Mouse (Mus musculus) embryo, embryonic 10.5 days (tissue): Measurements from ENCODE around the gene Ykt6.
A peak's percentile ranks its signal among the peaks of the same experiment; 100 is the strongest.

Source experiments
- DNase-seq: peaks from one replicate; pipeline ENCODE4 v3.0.0-alpha.2; 2015; ENCODE audit warnings: low spot score

Ykt6 gene

DNA sequence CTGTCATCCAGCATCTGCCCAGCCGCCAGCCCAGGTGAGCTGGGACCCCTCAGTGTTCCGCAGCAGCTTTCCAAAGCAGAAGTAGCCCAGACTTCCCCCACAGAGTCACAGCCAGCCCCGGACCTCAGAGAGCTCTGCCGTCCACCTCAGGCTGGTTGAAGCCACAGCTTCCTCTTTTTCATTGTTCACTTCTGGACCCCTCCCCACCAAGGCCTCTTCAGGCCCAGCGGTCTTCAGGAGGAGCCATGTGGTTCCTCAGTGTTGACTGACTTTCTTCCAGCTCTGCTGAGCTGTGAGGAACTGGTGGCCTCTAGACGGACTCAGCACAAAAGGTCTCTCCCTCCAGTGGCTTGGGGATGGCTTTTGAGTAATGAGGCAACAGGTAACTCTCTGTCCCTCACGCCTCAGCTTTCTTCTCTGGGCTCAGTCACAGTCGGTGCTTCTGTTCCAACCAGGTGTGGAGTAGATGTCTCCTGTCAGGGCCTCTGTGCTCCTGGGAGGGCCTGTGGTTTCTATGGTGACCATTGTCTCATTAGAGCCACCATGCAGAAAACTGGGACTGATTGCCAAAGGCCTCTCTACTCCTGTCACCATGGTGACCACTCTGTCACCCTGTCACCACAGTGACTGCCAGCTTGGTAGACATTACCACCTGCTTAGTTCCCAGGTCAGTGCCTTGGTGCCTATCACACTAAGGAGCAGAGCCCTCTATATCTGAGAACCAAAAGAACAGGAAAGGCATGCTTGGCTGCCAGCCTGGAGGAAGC lies 5.7 kb upstream of the Ykt6 start, which contains the start of gene Gck:
TSS of gene Gck (minus strand) at position 496 of the 767 bp plus-strand sequence.
- peak; percentile 45 for DNase-seq

DNA sequence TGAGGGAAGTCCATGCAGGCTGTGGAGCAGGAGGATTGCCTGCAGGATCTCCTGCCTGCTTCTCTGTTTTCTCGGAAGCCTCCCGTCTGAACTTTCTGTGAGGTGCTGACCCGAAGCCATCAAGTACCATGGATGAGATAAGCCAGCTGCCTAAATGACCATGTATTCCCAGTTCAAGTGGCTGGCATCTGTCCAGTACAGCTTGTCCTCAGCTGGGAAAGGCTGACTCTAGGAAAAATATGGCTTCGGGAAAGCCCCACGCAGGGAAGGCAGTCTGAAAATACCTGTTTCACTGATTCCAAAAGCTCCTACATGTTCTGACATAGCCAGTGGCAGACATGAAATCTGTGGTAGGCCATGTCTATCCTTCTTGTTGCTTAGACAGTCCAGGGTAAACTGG lies 3.0 kb upstream of the Ykt6 start:
- DNase-seq: no peak

DNA sequence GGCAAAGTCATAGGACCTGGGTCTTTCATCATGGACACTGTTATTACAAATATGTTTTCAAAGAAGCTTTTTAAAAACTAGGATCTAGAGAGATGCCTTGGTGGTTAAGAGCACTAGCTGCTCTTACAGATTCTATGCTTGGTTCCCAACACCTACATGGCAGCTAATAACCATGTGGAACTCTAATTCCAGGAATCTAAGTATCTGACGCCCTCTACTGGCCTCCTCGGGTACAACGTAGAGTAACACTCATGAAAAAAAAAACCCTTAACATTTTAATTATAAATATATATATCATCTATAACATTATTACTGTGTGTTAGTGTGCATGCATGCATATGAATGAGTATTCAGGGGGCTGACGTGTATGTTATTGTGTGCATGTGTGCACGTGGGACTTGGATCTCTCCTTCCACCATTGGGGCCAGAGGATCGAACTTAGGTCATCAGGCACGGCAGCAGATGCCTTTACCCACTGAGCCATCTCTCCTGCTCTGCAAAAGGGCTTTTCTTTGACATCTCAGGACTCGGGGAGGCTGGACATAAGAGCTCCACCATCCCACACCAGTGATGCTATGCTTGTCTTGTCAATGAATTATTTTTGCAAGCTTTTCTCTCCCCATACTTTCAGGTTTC lies 2.2 kb upstream of the Ykt6 start:
- peak; percentile 76 for DNase-seq

GRCm38 (mm10) chr11:5954435-5954834 lies 1.1 kb upstream of the Ykt6 start:
- no peak for DNase-seq

DNA sequence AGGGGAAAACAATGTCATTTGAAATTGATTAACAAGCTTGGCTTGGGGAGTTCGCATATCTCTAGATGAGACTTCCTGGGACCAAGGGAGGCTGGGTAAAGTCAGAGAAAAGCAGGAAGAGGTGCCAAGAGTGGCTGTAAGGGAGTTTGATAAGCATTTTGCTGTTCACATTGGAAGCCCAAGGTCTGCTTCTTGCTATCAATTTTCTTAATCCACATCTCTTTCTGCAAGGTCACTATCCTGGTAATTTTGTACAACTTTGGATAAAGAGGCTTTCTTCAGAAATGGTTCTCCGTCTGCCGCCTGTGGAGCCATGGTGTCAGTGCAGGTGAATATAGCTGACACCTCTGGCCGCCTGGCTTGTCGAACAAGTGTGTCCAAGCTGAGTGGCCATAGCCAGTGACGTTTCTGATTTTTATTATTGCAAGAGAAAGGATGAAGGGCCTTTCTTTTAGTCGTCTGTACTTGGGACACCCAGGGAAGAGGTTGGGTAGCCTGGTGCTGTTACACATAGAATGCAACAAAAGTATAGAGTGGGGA lies 458 bp upstream of the Ykt6 start:
- DNase-seq: peak; percentile 78

DNA sequence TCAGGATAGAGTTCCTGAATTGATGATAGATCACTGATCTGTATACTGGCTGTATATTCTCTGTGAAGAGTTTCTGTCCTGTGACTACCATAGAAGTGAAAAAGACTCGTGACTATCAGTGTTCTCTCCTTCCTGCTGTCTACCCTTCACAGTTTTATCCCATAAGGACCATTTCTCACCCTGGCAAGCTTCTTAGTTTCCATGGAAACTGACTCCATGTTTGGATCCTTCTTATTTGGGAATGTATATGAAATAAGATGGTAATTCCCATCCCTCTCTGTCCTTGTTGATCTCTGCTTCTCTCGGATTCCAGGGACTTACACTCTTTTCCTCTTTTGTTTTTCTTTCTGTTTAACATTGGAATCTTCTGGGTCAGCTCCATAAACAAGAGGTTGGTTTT lies 4.6 kb downstream of the Ykt6 start:
- DNase-seq: no peak

- DNase-seq: no peak
Observed at GRCm38 (mm10) chr11:5965865-5966264, 10.4 kb downstream of the Ykt6 start.

GRCm38 (mm10) chr11:5966751-5967150 lies 11.3 kb downstream of the Ykt6 start:
- DNase-seq: no peak

DNA sequence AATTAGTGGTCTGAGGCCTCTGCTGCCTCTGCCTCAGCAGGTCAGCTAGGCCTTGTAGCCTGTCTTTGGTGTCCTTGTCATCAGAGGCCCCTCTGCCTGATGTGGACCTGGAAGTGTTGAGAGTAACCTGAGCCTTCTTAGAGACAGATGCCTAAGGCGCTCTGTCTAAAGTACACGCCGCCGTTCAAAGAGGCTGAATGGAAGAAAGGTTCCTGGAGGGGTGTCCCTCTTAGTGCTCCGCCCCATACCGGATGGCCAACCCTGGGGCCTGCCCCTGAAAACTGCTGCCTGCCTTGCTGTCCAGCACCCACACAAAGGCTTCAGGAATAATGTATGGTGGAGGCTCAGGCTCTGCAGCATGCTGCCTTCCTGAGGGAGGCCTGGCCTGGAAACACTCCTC lies 12.7 kb downstream of the Ykt6 start:
- DNase-seq: no peak

DNA sequence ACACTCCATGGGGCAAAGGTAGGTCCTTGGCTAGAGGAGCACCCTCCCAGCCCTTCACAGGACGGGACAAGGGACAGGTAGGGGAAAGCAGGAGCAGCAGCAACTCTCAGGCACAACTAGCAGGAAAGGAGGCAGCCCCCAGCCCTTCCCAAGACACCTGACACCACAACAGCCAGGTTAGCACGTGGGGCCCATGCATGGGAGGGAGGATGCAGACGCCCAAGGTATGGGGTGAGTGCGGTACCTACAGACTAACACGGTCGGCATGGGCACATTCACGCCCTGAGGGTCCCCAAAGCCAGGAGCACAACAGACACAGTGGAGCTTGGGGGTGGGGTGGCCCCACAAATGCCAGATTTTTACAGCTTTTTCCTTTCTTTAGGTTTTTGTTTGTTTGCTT lies 15.7 kb downstream of the Ykt6 start:
- DNase-seq: no peak

DNA sequence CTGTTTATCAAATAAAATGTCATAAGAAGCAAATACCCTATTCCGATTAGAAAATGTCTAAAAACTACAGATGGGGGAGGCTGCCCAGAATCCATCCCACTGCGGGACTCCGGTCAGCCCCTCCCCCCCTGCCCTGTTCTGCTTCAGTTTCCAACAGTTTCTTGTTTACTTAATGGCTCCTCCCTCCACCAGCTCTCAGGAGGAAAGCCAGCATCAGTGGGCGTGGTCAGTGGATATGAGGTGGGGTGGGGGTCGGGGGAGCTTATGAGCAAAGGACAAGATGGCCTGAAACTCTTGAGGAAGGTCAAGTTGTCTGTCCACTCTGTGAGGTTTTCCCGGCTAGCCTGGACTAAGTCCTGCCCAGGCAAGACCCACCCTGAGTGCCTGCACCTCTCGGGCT lies 17.7 kb downstream of the Ykt6 start:
- peak; percentile 47 for DNase-seq

DNA sequence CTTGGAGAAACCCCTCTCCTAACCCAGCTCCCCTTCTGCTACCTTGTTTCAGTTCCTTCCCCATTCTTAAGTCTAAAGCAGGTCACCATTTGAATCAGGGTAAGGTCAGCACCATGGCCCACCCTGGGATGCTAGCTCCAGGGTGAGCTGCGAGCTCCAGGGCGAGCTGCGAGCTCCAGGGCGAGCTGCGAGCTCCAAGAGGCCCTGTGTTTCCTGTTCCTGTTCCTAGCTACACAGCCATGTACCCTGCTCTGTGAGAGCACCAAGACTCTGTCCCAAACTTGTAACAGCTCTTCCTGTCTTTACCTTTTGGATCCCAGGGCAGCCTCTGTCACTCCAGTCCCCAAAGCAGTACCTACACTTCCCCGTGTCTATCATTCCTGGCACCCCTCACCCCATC lies 18.6 kb downstream of the Ykt6 start:
- no peak for DNase-seq

DNA sequence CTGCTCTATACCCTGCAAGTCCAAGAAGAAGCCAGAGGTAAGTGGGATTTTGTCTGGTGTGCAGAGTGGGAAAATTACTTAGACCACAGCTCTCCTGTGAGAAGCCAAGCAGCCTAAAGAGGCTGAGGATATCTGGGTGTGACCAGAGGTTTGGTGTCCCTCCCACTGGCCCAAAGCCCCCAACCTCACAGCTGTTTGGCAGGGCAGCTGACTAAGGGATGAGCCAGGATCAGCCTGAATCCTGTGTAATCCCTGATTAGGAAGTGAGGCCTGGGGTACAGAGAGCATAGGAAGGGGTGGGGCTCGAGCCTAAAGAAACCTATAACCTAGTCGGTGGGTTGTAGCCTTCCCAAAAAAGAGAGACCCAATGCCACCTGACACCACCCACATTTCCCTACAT lies 19.6 kb downstream of the Ykt6 start:
- no peak for DNase-seq

- DNase-seq: no peak
Observed at GRCm38 (mm10) chr11:5976106-5976505, 20.6 kb downstream of the Ykt6 start.

GRCm38 (mm10) chr11:5979088-5979487 lies 23.6 kb downstream of the Ykt6 start:
- no peak for DNase-seq

DNA sequence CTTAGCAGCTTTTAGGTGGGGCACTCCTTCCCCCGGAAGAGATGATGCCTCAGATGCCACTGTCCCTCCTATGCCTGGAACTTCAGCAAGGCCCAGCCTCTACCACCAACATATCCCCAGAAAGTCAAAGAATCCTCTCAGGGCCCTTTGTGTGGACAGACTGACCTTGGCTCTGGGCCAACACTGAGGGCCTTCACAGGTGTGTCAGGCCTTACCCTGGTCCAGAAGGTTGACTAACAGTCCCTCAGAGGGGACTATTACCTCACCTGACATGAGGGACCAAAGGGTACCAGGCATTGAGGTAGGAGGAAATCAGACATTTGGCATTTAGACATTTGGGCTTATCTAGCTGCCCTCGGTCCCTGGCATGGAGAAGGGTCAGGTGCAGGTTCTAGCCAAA lies 24.6 kb downstream of the Ykt6 start:
- no peak for DNase-seq

DNA sequence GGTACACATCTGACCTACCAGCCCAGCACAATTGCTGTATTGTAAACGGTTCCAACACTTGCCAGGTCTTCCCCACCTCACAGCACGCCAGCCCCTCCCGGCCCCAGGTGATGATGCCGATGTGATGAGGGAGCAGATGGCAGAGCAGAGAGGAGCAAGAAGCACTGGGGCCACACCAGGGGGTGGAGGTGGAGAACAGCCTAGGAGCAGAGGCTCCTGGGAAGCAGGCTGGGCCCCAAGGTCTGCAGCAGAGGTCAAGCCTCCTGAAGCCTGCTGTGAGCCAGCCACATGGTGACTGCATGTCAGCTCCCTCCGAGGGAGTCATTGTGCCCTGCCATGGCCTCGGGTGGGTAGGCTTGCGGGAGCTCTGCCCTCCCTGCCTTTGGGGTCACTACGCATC lies 25.1 kb downstream of the Ykt6 start:
- no peak for DNase-seq

GRCm38 (mm10) chr11:5981323-5981722 lies 25.8 kb downstream of the Ykt6 start:
- no peak for DNase-seq

DNA sequence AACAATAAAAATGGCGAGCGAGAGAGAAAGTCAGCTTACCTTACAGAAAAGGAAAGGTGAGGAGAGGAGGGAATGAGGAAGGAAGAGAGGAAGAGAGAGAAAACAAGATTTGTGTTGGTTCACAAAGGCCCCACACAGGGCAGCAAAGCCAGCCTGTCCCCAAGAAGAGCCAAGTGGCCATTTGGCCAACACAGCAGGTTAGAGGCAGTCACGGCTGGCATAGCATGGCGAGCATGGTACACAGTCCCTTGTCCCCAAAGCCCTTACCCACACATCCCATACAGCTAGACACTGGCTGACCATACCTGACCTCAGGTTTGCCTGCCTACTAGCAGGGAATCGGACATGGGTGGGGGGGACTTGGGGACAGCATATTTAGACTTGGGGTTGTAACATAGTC lies 28.1 kb downstream of the Ykt6 start:
- DNase-seq: no peak

DNA sequence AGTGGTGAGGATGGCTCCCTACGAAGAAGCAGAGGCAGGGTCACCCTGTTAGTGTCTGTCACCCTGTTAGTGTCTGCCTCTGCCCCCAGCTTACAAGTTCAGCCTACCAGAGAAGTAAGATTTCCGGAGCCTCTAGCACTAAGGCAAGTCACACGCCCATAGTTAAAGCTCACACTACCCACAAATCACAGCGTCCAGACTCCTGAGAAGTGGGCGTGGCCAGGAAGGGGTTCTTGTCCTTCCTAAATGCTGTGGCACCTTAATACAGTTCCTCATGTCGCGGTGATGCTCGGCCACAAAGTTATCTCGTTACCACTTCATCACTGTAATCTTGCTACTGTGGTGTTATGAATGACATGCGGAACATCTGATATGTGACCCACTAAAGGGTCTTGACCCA lies 32.6 kb downstream of the Ykt6 start:
- no peak for DNase-seq

- no peak for DNase-seq
Observed at GRCm38 (mm10) chr11:5989954-5990593, 34.6 kb downstream of the Ykt6 start.

GRCm38 (mm10) chr11:5990910-5991309 lies 35.4 kb downstream of the Ykt6 start:
- DNase-seq: peak; percentile 86

DNA sequence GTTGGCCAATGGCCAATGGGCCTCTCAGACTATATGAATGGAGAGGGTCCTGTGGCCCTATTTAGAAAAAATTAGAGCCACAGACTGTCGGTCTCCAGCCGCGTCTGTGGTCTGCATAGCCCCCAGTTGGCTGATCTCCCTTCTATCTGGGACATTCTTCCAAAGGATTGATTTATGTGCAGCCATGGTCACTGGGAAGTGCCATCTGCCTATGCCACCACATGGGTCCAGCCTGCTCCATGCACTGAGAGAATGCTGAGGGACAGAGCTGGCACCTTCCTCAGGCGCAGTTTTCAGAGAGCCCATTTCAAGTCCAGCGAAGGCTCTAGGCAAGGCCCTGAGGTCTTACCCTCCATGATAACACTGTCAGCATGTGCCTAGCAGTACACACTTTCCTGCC lies 38.7 kb downstream of the Ykt6 start:
- DNase-seq: no peak
